Mouse (Mus musculus) midbrain, embryonic 12.5 days (tissue): ENCODE results near the gene Gcnt1. TPM values are rescaled to one million over a fixed set of nuclear protein-coding genes. Genes with fewer than 3 reads are reported as not detected.

Experiments
- ATAC-seq: fragments of 200-750 bp; cut with Nextera tagmentation; 2 replicates; pipeline ENCODE4 v1.8.0; 2017; ENCODE audit warnings: low read depth, moderate TSS enrichment, moderate library complexity; ENCODE audit not compliant: low FRiP score
- H3K27ac ChIP-seq: fragments of 300-500 bp; sonication (generic); replicated peaks from 2 replicates; pipeline ENCODE4 v1.5.1; 2016; ENCODE audit warnings: mild to moderate bottlenecking
- H3K27me3 ChIP-seq: fragments of 300-500 bp; sonication (generic); 2 replicates; pipeline ENCODE4 v1.6.1; 2016; ENCODE audit warnings: mild to moderate bottlenecking
- H3K36me3 ChIP-seq: fragments of 300-500 bp; sonication (generic); 2 replicates; pipeline ENCODE4 v1.6.1; 2016
- H3K4me1 ChIP-seq: fragments of 300-500 bp; sonication (generic); 2 replicates; pipeline ENCODE4 v1.6.1; 2016
- H3K4me2 ChIP-seq: fragments of 300-500 bp; sonication (generic); replicated peaks from 2 replicates; pipeline ENCODE4 v1.6.1; 2016; ENCODE audit warnings: mild to moderate bottlenecking, moderate library complexity
- H3K4me3 ChIP-seq: fragments of 300-500 bp; sonication (generic); 2 replicates; pipeline ENCODE4 v1.5.1; 2016; ENCODE audit warnings: mild to moderate bottlenecking
- H3K9ac ChIP-seq: fragments of 300-500 bp; sonication (generic); replicated peaks from 2 replicates; pipeline ENCODE4 v1.6.1; 2016; ENCODE audit warnings: mild to moderate bottlenecking, moderate library complexity
- H3K9me3 ChIP-seq: fragments of 300-500 bp; sonication (generic); 2 replicates; pipeline ENCODE4 v1.6.1; 2016; ENCODE audit warnings: mild to moderate bottlenecking
- WGBS: fragments of 180-500 bp; shearing (Covaris S2); methylation state at CpG from one replicate; pipeline ENCODE4 v1.1.7; 2016; 5-methylcytosine and 5-hydroxymethylcytosine counted together
- polyA plus RNA-seq: library from polyadenylated mRNA; unstranded; fragments of >200 nt; fragmentation: Nextera tagmentation; extraction: Ambion mirVana; gene quantifications from 2 replicates; pipeline ENCODE4 v1.2.1, GENCODE M21; 2016

The Gcnt1 gene
- polyA plus RNA-seq, result 2.2 and 2.6 TPM in 2 replicates

DNA sequence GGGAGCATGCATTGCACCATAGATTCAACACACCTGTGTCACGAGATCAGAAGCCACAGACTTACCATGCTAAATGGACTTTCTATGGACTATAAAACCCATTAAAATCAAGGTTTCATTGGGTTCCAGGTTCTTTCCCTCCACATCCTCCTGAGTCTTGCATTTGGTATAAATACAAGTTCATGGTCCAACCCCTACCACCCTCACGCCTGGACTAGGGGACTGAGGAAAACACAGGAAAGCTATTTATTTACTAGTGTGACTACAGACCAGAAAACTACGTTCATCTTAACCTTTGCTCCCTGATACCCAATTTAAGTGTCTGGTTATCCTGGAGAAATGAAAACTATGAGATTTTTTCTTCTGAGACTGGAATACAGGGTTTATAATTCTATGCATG, at the start of gene Gcnt1:
TSS of gene Gcnt1 (minus strand) at position 144 of the 400 bp plus-strand sequence.
- WGBS, result 85% methylated on average over 3 of the region's 3 CpGs
- no peaks in the 10 kb centered on the region for H3K36me3 ChIP-seq

GRCm38 (mm10) chr19:17417855-17418254, 45.2 kb upstream of the Gcnt1 start:
- WGBS, result 75% methylated on average over 1 of the region's 1 CpGs
- H3K9ac ChIP-seq, result no peak overlapping the region
- no peak for ATAC-seq
- no peaks in the 10 kb centered on the region for H3K4me1 ChIP-seq
- no peak overlapping the region for H3K4me3 ChIP-seq
- no peak overlapping the region for H3K4me2 ChIP-seq
- H3K27me3 ChIP-seq, result no peaks in the 10 kb centered on the region
- H3K36me3 ChIP-seq, result no peaks in the 10 kb centered on the region
- no peaks in the 10 kb centered on the region for H3K9me3 ChIP-seq
- no peak overlapping the region for H3K27ac ChIP-seq

More for the DNA sequence above, at the start of gene Gcnt1:
- Histone ChIP-seq H3K27me3 (no peaks in the 10 kb centered on the region), H3K4me1 (no peaks in the 10 kb centered on the region), H3K9me3 (no peaks in the 10 kb centered on the region), H3K27ac (no peak within 1 kb of the TSS), H3K9ac (no peak within 1 kb of the TSS), H3K4me2 (no peak within 1 kb of the TSS), H3K4me3 (no peak within 1 kb of the TSS)
- no peak for ATAC-seq

GRCm38 (mm10) chr19:17412915-17413459, 40.3 kb upstream of the Gcnt1 start:
- no peak overlapping the region for H3K27ac ChIP-seq
- no peaks in the 10 kb centered on the region for H3K9me3 ChIP-seq
- no peaks in the 10 kb centered on the region for H3K27me3 ChIP-seq
- H3K9ac ChIP-seq, result no peak overlapping the region
- H3K4me3 ChIP-seq, result no peak overlapping the region
- H3K4me2 ChIP-seq, result no peak overlapping the region
- H3K36me3 ChIP-seq, result no peaks in the 10 kb centered on the region
- 49% methylated on average over 4 of the region's 4 CpGs for WGBS
- H3K4me1 ChIP-seq, result no peaks in the 10 kb centered on the region
- ATAC-seq, result no peak

- H3K9ac ChIP-seq, result no peak overlapping the region
- WGBS, result 85% methylated on average over 5 of the region's 5 CpGs
- peaks cover 5% of the 10 kb centered on the region; the same call in 1 of the 2 replicates for H3K9me3 ChIP-seq
- no peak for ATAC-seq
- no peak overlapping the region for H3K4me2 ChIP-seq
- H3K27me3 ChIP-seq, result no peaks in the 10 kb centered on the region
- no peaks in the 10 kb centered on the region for H3K36me3 ChIP-seq
- no peak overlapping the region for H3K27ac ChIP-seq
- H3K4me3 ChIP-seq, result no peak overlapping the region
- H3K4me1 ChIP-seq, result no peaks in the 10 kb centered on the region
Observed at GRCm38 (mm10) chr19:17410465-17411065, 37.9 kb upstream of the Gcnt1 start.

GRCm38 (mm10) chr19:17409351-17409750, 36.7 kb upstream of the Gcnt1 start:
- H3K9me3 ChIP-seq, result peaks cover 5% of the 10 kb centered on the region; the same call in 1 of the 2 replicates
- H3K27ac ChIP-seq, result no peak overlapping the region
- no peak for ATAC-seq
- 65% methylated on average over 3 of the region's 3 CpGs for WGBS
- H3K4me3 ChIP-seq, result no peak overlapping the region
- no peaks in the 10 kb centered on the region for H3K27me3 ChIP-seq
- H3K9ac ChIP-seq, result no peak overlapping the region
- no peaks in the 10 kb centered on the region for H3K4me1 ChIP-seq
- H3K4me2 ChIP-seq, result no peak overlapping the region
- H3K36me3 ChIP-seq, result no peaks in the 10 kb centered on the region

GRCm38 (mm10) chr19:17408591-17408990, 35.9 kb upstream of the Gcnt1 start:
- H3K27ac ChIP-seq, result no peak overlapping the region
- no peak overlapping the region for H3K4me2 ChIP-seq
- H3K9me3 ChIP-seq, result peaks cover 5% of the 10 kb centered on the region; the same call in 1 of the 2 replicates
- no peak for ATAC-seq
- H3K27me3 ChIP-seq, result no peaks in the 10 kb centered on the region
- no peaks in the 10 kb centered on the region for H3K4me1 ChIP-seq
- no peaks in the 10 kb centered on the region for H3K36me3 ChIP-seq
- H3K9ac ChIP-seq, result no peak overlapping the region
- no peak overlapping the region for H3K4me3 ChIP-seq

- ATAC-seq, result no peak
- Histone ChIP-seq H3K9me3 (peaks cover 5% of the 10 kb centered on the region; the same call in 1 of the 2 replicates), H3K9ac (no peak overlapping the region), H3K27ac (no peak overlapping the region), H3K4me2 (no peak overlapping the region), H3K4me1 (no peaks in the 10 kb centered on the region), H3K36me3 (no peaks in the 10 kb centered on the region), H3K4me3 (no peak overlapping the region), H3K27me3 (no peaks in the 10 kb centered on the region)
- 87% methylated on average over 5 of the region's 5 CpGs for WGBS
Observed at GRCm38 (mm10) chr19:17406823-17407222, 34.2 kb upstream of the Gcnt1 start.

DNA sequence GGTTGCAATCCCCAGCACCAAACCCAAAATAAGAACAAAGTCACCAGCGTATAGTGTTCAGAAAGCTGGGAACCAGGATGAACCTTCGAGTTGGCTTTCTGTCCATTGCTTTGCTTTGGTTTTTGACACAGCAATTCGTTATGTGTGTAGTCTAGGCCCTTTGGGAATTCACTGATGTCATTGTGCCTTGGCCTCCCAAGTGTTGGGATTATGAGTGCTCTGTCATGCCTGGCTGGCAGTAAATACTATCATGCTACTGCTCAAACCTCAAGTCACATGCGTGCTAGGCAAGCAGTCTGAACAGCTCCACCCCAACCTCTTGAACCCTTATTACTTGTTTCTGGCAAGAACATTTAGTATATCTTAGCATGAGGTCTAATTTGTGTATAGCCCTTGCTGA, 30.5 kb upstream of the Gcnt1 start:
- Histone ChIP-seq H3K9ac (no peak overlapping the region), H3K27ac (no peak overlapping the region), H3K4me1 (no peaks in the 10 kb centered on the region), H3K4me2 (no peak overlapping the region), H3K9me3 (peaks cover 5% of the 10 kb centered on the region; the same call in 1 of the 2 replicates), H3K36me3 (peaks cover 24% of the 10 kb centered on the region), H3K4me3 (no peak overlapping the region), H3K27me3 (no peaks in the 10 kb centered on the region)
- 83% methylated on average over 4 of the region's 4 CpGs for WGBS
- no peak for ATAC-seq

DNA sequence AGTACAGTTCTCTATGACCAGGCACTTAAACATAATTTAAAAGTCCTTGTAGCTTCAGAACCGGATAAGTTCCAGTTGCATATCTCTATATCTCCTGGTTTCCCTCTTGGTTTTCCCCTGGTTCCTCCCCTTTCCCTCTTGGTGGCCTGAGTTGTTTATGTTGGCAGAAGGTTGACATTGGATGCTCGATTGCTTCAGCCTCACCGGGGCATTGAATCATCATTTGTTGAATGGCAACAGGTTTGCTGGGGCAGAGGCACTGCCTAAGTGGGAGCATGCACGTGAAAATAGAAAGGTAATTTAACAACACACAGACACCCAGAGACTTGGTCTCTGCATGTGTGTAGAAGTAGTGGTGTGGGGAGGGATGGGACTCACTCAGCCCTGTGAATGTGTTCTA, 27.9 kb upstream of the Gcnt1 start:
- 91% methylated on average over 4 of the region's 4 CpGs for WGBS
- H3K27me3 ChIP-seq, result no peaks in the 10 kb centered on the region
- no peak overlapping the region for H3K9ac ChIP-seq
- H3K27ac ChIP-seq, result no peak overlapping the region
- no peak overlapping the region for H3K4me2 ChIP-seq
- no peak for ATAC-seq
- no peak overlapping the region for H3K4me3 ChIP-seq
- no peaks in the 10 kb centered on the region for H3K9me3 ChIP-seq
- H3K4me1 ChIP-seq, result no peaks in the 10 kb centered on the region
- H3K36me3 ChIP-seq, result peaks cover 24% of the 10 kb centered on the region

DNA sequence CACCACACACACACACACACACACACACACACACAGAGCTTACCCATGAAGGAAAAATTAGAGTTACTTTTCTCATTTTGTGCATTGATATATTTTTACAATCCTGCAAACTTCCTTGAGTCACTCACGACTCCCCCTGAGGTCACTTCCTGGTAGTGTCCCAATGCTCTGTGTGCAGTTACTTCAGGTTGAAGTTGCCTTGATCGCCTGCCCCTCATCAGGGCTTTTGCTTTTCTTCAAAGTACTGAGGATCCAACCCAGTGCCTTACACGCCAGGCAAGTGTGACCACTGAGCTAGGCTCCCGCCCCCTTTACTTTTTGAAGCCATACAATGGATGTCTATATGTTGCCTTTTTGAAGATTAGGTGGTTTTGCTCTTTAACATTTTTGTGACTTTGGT, 27.3 kb upstream of the Gcnt1 start:
- ATAC-seq, result no peak
- Histone ChIP-seq H3K4me2 (no peak overlapping the region), H3K27me3 (no peaks in the 10 kb centered on the region), H3K36me3 (peaks cover 24% of the 10 kb centered on the region), H3K4me3 (no peak overlapping the region), H3K9me3 (no peaks in the 10 kb centered on the region), H3K27ac (no peak overlapping the region), H3K4me1 (peaks cover 4% of the 10 kb centered on the region; the same call in 1 of the 2 replicates), H3K9ac (no peak overlapping the region)
- 91% methylated on average over 4 of the region's 4 CpGs for WGBS

- peaks cover 24% of the 10 kb centered on the region for H3K36me3 ChIP-seq
- peaks cover 5% of the 10 kb centered on the region for H3K27me3 ChIP-seq
- H3K9ac ChIP-seq, result no peak overlapping the region
- no peak for ATAC-seq
- no peak overlapping the region for H3K27ac ChIP-seq
- WGBS, result 84% methylated on average over 5 of the region's 5 CpGs
- H3K4me1 ChIP-seq, result peaks cover 9% of the 10 kb centered on the region
- no peaks in the 10 kb centered on the region for H3K9me3 ChIP-seq
- no peak overlapping the region for H3K4me3 ChIP-seq
- H3K4me2 ChIP-seq, result no peak overlapping the region
Observed at GRCm38 (mm10) chr19:17397922-17398321, 25.3 kb upstream of the Gcnt1 start.

DNA sequence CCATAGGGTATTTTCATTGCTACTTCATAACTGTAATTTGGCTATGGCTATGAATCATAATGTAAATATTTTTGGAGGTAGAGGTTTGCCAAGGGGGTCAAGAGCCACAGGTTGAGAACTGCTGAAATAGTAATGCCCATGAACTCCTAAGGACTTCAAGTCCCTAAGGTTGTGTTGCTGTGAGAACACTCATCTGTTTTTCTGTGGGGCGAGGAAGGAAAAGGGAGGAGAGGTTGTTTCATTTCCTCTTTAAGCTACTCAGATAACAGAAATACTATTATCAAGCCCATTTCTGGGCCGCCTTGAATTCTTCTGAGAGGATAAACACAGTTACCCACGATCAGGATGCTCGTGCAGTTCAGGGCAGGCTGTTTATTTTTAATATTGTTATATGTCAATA, 24.2 kb upstream of the Gcnt1 start:
- WGBS, result 86% methylated on average over 4 of the region's 4 CpGs
- no peak for ATAC-seq
- no peak overlapping the region for H3K4me3 ChIP-seq

More for the DNA sequence above, 24.2 kb upstream of the Gcnt1 start:
- Histone ChIP-seq H3K9me3 (no peaks in the 10 kb centered on the region), H3K36me3 (peaks cover 24% of the 10 kb centered on the region), H3K4me2 (no peak overlapping the region), H3K4me1 (peaks cover 9% of the 10 kb centered on the region), H3K9ac (no peak overlapping the region), H3K27me3 (peaks cover 15% of the 10 kb centered on the region), H3K27ac (no peak overlapping the region)
